Mouse (Mus musculus): ENCODE data around the gene Crybb1. TPM values are rescaled to one million over a fixed set of nuclear protein-coding genes. Genes with fewer than 3 reads are reported as not detected.

Crybb1 gene
- polyA plus RNA-seq, 1 experiment: 0.46 TPM

- H3K4me1 ChIP-seq (ENCODE audit: control insufficient read depth, insufficient read depth, insufficient read length): peaks cover 23% of the 10 kb centered on the region; the same call in 1 of the 2 replicates
- TF ChIP-seq CTCF (IDR thresholded peaks at IDR 0.05; ENCODE audit: extremely low read depth, insufficient read depth, insufficient read length, insufficient replicate concordance) (no peak), POLR2A (IDR thresholded peaks at IDR 0.05; ENCODE audit: low read depth, low read length) (no peak)
- H3K4me3 ChIP-seq (ENCODE audit: extremely low read depth, insufficient read depth, insufficient read length): no peak overlapping the region
Measured at GRCm38 (mm10) chr5:112260818-112261217, 5.2 kb downstream of the Crybb1 start.

DNA sequence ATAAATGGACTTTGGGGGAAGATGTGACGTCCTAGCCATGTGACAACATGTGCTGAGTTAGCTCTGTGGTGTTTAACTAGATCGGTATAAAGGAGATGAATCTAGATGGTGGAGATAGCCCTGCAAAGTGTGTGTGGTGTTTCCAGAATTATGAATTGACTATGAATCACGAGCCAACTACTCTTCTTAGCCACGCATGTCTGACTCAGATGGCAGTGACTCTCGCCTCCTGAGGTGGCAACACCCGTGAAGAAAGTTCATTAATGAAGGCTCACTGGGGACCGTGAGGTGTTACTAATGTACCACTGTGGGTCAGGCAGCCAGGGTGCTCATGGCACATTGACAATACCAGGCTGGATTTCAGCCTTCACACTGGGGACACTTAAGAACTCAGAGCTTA is 8.5 kb downstream of the Crybb1 start:
- TF ChIP-seq CTCF (IDR thresholded peaks at IDR 0.05; ENCODE audit: extremely low read depth, insufficient read depth, insufficient read length, insufficient replicate concordance): no peak
- no peak for TF ChIP-seq POLR2A (IDR thresholded peaks at IDR 0.05; ENCODE audit: low read depth, low read length)
- peaks cover 23% of the 10 kb centered on the region; the same call in 1 of the 2 replicates for H3K4me1 ChIP-seq (ENCODE audit: control insufficient read depth, insufficient read depth, insufficient read length)
- H3K36me3 ChIP-seq (ENCODE audit: control insufficient read depth, insufficient read depth, low read length): no peaks in the 10 kb centered on the region
- H3K4me3 ChIP-seq (ENCODE audit: extremely low read depth, insufficient read depth, insufficient read length): no peak overlapping the region
- no peaks in the 10 kb centered on the region for H3K27me3 ChIP-seq (ENCODE audit: control insufficient read depth, insufficient read depth, low read length)
- DNase-seq (ENCODE audit: low read depth in 1 of 2, low spot score in 2 of 2): no peak
- WGBS: 77% methylated on average over 7 of the region's 7 CpGs
- no peak overlapping the region for H3K27ac ChIP-seq (ENCODE audit: insufficient read depth, low read length)

More at GRCm38 (mm10) chr5:112260818-112261217, 5.2 kb downstream of the Crybb1 start:
- WGBS: 20% methylated on average over 3 of the region's 3 CpGs
- Histone ChIP-seq H3K36me3 (ENCODE audit: control insufficient read depth, insufficient read depth, low read length) (no peaks in the 10 kb centered on the region), H3K27me3 (ENCODE audit: control insufficient read depth, insufficient read depth, low read length) (no peaks in the 10 kb centered on the region), H3K27ac (ENCODE audit: insufficient read depth, low read length) (0 out of 2 replicates have a peak overlapping the region, but pooled peaks have one; percentile 18)
- DNase-seq (ENCODE audit: low read depth in 1 of 2, low spot score in 2 of 2): no peak

- Histone ChIP-seq H3K27ac (ENCODE audit: insufficient read depth, low read length) (peak overlapping the region; percentile 52), H3K4me1 (ENCODE audit: control insufficient read depth, insufficient read depth, insufficient read length) (peaks cover 23% of the 10 kb centered on the region; the same call in 1 of the 2 replicates), H3K4me3 (ENCODE audit: extremely low read depth, insufficient read depth, insufficient read length) (no peak overlapping the region), H3K27me3 (ENCODE audit: control insufficient read depth, insufficient read depth, low read length) (no peaks in the 10 kb centered on the region), H3K36me3 (ENCODE audit: control insufficient read depth, insufficient read depth, low read length) (no peaks in the 10 kb centered on the region)
- WGBS: 62% methylated on average over 5 of the region's 5 CpGs
- DNase-seq (ENCODE audit: low read depth in 1 of 2, low spot score in 2 of 2): no peak
- TF ChIP-seq CTCF (IDR thresholded peaks at IDR 0.05; ENCODE audit: extremely low read depth, insufficient read depth, insufficient read length, insufficient replicate concordance) (no peak), POLR2A (IDR thresholded peaks at IDR 0.05; ENCODE audit: low read depth, low read length) (no peak)
Measured at GRCm38 (mm10) chr5:112265110-112265509, 9.5 kb downstream of the Crybb1 start.

DNA sequence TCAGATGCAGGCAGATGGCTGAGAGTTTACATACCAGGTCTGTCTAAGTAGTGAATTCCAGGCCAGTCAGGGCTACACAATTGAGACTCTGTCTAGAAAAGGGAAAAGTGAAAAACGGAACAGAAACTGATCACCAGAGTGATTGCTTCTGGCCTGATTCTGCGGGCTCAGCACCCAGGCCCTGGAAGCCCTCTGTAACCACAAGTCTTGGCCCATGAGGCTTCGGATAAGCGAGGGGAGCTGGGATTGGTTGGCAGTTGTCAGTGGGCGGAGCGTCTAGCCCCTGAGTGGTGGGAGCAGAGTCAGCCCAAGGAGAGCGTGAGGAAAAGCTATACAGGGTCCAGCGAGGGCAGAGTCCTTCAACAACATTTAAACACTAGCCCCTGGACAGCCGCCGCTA is 9.9 kb downstream of the Crybb1 start:
- DNase-seq (ENCODE audit: low read depth in 1 of 2, low spot score in 2 of 2): peak in 1 of 2 experiments; percentile 59
- H3K27ac ChIP-seq (ENCODE audit: insufficient read depth, low read length): peak overlapping the region; percentile 52
- peak overlapping the region; percentile 1; the same call in 1 of the 2 replicates for H3K4me3 ChIP-seq (ENCODE audit: extremely low read depth, insufficient read depth, insufficient read length)
- H3K27me3 ChIP-seq (ENCODE audit: control insufficient read depth, insufficient read depth, low read length): no peaks in the 10 kb centered on the region
- TF ChIP-seq POLR2A (IDR thresholded peaks at IDR 0.05; ENCODE audit: low read depth, low read length) (no peak), CTCF (IDR thresholded peaks at IDR 0.05; ENCODE audit: extremely low read depth, insufficient read depth, insufficient read length, insufficient replicate concordance) (no peak)
- no peaks in the 10 kb centered on the region for H3K36me3 ChIP-seq (ENCODE audit: control insufficient read depth, insufficient read depth, low read length)
- H3K4me1 ChIP-seq (ENCODE audit: control insufficient read depth, insufficient read depth, insufficient read length): peaks cover 23% of the 10 kb centered on the region; the same call in 1 of the 2 replicates
- WGBS: 7% methylated on average over 10 of the region's 10 CpGs

GRCm38 (mm10) chr5:112266011-112266777 is 10.6 kb downstream of the Crybb1 start:
- no peak for TF ChIP-seq CTCF (IDR thresholded peaks at IDR 0.05; ENCODE audit: extremely low read depth, insufficient read depth, insufficient read length, insufficient replicate concordance)
- no peak for TF ChIP-seq POLR2A (IDR thresholded peaks at IDR 0.05; ENCODE audit: low read depth, low read length)
- 23% methylated on average over 9 of the region's 9 CpGs for WGBS
- no peaks in the 10 kb centered on the region for H3K36me3 ChIP-seq (ENCODE audit: control insufficient read depth, insufficient read depth, low read length)
- no peak overlapping the region for H3K4me3 ChIP-seq (ENCODE audit: extremely low read depth, insufficient read depth, insufficient read length)
- no peak for DNase-seq (ENCODE audit: low read depth in 1 of 2, low spot score in 2 of 2)
- peak overlapping the region; percentile 37 for H3K27ac ChIP-seq (ENCODE audit: insufficient read depth, low read length)
- H3K4me1 ChIP-seq (ENCODE audit: control insufficient read depth, insufficient read depth, insufficient read length): peaks cover 25% of the 10 kb centered on the region; the same call in 1 of the 2 replicates
- no peaks in the 10 kb centered on the region for H3K27me3 ChIP-seq (ENCODE audit: control insufficient read depth, insufficient read depth, low read length)

DNA sequence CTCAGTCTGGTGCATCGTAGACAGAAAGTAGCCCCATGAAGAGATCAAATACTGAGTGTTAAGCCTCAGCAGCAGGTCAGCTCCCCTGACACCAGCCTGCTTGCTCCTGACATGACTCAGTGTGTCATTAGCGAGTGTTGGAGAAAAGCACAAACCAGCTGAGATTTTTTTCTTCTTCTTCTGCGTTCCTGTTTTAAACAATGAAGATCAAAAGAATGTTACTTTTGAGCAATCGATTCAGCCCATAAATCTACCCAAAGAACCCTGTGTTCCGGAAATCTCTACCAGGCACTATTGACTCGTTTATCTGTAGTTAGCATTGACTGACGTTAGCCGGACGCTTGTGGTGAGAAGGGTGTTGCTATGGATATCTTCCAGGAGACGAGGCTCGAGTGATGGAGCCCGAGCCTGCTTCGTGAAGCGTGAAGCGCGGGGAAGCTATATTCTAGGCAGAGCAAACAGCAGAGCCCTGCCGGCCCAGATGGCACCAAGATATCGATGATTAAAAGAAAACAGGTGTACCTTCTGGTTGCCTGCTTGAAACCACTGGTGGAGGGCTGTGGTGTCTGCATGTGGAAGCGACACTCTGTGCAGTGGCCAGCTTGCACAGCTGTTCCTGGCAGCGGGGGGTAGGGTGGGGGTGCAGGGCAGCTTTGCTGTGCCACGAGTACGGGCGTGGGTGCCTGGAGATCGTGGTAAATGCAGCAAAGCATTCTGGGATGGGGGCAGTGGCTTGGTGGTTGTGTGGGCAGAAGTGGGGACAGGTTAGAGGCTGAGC is 15.3 kb downstream of the Crybb1 start:
- Histone ChIP-seq H3K36me3 (ENCODE audit: control insufficient read depth, insufficient read depth, low read length) (no peaks in the 10 kb centered on the region), H3K27ac (ENCODE audit: insufficient read depth, low read length) (peak overlapping the region; percentile 76), H3K27me3 (ENCODE audit: control insufficient read depth, insufficient read depth, low read length) (no peaks in the 10 kb centered on the region), H3K4me3 (ENCODE audit: extremely low read depth, insufficient read depth, insufficient read length) (peak overlapping the region; percentile 10; the same call in 1 of the 2 replicates), H3K4me1 (ENCODE audit: control insufficient read depth, insufficient read depth, insufficient read length) (peaks cover 48% of the 10 kb centered on the region)
- WGBS: 17% methylated on average over 24 of the region's 24 CpGs
- DNase-seq (ENCODE audit: low read depth in 1 of 2, low spot score in 2 of 2): peak in 1 of 2 experiments; percentile 56
- no peak for TF ChIP-seq CTCF (IDR thresholded peaks at IDR 0.05; ENCODE audit: extremely low read depth, insufficient read depth, insufficient read length, insufficient replicate concordance)
- TF ChIP-seq POLR2A (IDR thresholded peaks at IDR 0.05; ENCODE audit: low read depth, low read length): no peak
